Mouse (Mus musculus): ENCODE measurements at regions not wholly inside any gene's neighbourhood (a gene's known extent, or its start where the extent isn't known, plus 50 kb on each side); places are given as distances from the start of the nearest gene placed in this dataset.

GRCm38 (mm10) chr2:178664977-178665376 lies 234.6 kb downstream of the Cdh26 start:
- peak; percentile 69 for DNase-seq

- DNase-seq = peak; percentile 19
Observed at GRCm38 (mm10) chr2:178668451-178668850, 238.1 kb downstream of the Cdh26 start.

GRCm38 (mm10) chr2:178670952-178671351 lies 240.6 kb downstream of the Cdh26 start:
- no peak for DNase-seq

GRCm38 (mm10) chr2:178673621-178674020 lies 243.3 kb downstream of the Cdh26 start:
- DNase-seq = no peak

- peak; percentile 6 for DNase-seq
Observed at GRCm38 (mm10) chr2:178674621-178675020, 244.3 kb downstream of the Cdh26 start.

GRCm38 (mm10) chr2:178676970-178677369 lies 246.6 kb downstream of the Cdh26 start:
- DNase-seq = no peak

- no peak for DNase-seq
Observed at GRCm38 (mm10) chr2:178680368-178680767, 250.0 kb downstream of the Cdh26 start.

- DNase-seq = no peak
Observed at GRCm38 (mm10) chr2:178684026-178684958, 254.0 kb downstream of the Cdh26 start.

- no peak for DNase-seq
Observed at GRCm38 (mm10) chr2:178685211-178685610, 254.9 kb downstream of the Cdh26 start.

- no peak for DNase-seq
Observed at GRCm38 (mm10) chr2:178686167-178686601, 255.9 kb downstream of the Cdh26 start.

- no peak for DNase-seq
Observed at GRCm38 (mm10) chr2:178688586-178688985, 258.3 kb downstream of the Cdh26 start.

GRCm38 (mm10) chr2:178691190-178691864 lies 261.0 kb downstream of the Cdh26 start:
- peak; percentile 14 for DNase-seq

GRCm38 (mm10) chr2:178691865-178692228 lies 261.5 kb downstream of the Cdh26 start:
- DNase-seq = no peak

GRCm38 (mm10) chr2:178692231-178692630 lies 261.9 kb downstream of the Cdh26 start:
- no peak for DNase-seq

- DNase-seq = peak; percentile 85
Observed at GRCm38 (mm10) chr2:178698648-178699047, 268.3 kb downstream of the Cdh26 start.

GRCm38 (mm10) chr2:178700825-178701224 lies 270.5 kb downstream of the Cdh26 start:
- no peak for DNase-seq

GRCm38 (mm10) chr2:178704510-178704909 lies 274.2 kb downstream of the Cdh26 start:
- DNase-seq = no peak

- DNase-seq = no peak
Observed at GRCm38 (mm10) chr2:178708649-178709048, 278.3 kb downstream of the Cdh26 start.

GRCm38 (mm10) chr2:178709192-178709881 lies 279.0 kb downstream of the Cdh26 start:
- DNase-seq = no peak

GRCm38 (mm10) chr2:178710001-178710400 lies 279.7 kb downstream of the Cdh26 start:
- no peak for DNase-seq

GRCm38 (mm10) chr2:178711587-178712080 lies 281.3 kb downstream of the Cdh26 start:
- peak; percentile 35 for DNase-seq

GRCm38 (mm10) chr2:178712391-178712892 lies 282.1 kb downstream of the Cdh26 start:
- no peak for DNase-seq
